Mouse (Mus musculus): ENCODE results near the gene Wnt1. TPM values are rescaled to one million over a fixed set of nuclear protein-coding genes. Genes with fewer than 3 reads are reported as not detected.

Gene Wnt1
- polyA plus RNA-seq, 1 experiment from 2014 or later = 14.0 TPM

DNA sequence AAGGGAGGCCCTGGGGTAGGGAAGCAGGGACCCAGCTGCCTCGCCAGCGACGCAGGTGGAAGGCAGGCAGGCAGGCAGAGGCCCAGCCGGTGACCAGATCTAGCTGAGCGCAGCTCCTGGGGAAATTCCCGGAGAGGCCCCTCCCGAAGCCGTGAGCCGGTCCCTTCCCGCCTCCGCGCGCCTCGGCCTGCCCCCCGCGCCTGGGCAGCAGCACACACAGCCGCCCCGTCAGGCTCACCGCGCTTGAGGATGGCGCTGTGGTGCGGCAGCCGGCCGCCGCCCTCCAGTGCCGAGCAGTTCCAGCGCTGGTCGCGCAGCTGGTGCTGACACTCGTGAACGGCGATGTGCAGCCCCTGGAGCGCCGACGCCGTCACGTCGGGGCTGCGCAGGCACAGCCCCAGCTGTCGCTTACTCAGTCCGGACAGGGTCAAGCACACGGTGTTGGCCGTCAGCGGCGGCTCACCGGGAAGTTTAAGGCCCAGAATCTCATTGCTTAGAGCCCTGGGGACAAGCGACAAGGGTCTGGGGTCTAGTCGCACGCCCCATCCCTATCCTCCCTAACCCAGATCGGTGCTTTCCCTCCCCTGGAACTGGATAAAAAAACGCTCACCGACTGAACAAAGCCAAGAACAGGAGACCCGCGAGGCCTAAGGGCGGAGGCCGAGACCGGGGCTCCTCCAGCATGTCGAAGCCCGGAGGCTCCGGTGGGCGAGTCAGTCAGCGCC lies 13.2 kb upstream of the Wnt1 start:
- peak; percentile 90 for DNase-seq (ENCODE audit: low spot score, missing footprints)
- Histone ChIP-seq H3K9ac (ENCODE audit: low read length) (peak overlapping the region; percentile 24; the same call in 1 of the 2 replicates), H3K27me3 (ENCODE audit: control insufficient read depth, insufficient read depth, low read length) (peaks cover 100% of the 10 kb centered on the region), H3K4me1 (ENCODE audit: control insufficient read depth, insufficient read depth, low read length) (peaks cover 18% of the 10 kb centered on the region), H3K9me3 (ENCODE audit: control insufficient read depth, low read length) (no peaks in the 10 kb centered on the region), H3K4me3 (ENCODE audit: low read depth, low read length) (peak overlapping the region; percentile 10), H3K4me2 (peak overlapping the region; percentile 33), H3K36me3 (ENCODE audit: control insufficient read depth, insufficient read depth, low read length) (no peaks in the 10 kb centered on the region), H3K27ac (ENCODE audit: low read depth, low read length) (no peak overlapping the region)
- ATAC-seq (ENCODE audit: low FRiP score) = peak; percentile 58
- under 1% methylated on average over 57 of the region's 62 CpGs for WGBS

DNA sequence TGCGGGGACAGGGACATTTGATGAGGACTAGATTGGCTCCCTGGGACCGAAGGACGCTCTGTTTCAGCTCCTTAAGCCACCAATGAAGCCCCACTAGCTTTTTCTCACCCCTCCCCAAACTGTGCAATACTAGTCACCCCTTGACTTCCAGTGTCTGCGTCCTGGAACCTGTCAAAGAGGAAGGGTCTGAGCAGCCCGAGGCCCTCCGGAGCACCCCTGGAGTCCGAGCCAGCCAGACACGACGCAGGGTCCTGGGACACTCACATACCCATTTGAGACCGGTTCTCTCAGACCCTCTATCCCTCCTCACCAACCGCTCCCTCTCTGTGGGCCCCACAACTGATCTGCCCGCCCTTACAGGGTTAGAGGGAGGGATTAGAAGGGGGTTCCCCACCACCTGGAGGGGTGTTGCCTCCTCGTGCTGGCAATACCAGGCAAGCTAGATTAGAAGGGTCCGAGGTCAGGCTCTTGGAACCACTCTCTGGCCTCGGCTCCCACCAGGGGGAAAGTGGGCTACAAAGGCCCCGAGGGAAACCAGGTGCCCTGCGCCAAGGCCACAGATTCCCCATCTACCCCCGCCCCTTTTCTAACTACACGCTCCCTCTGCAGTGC lies 12.5 kb upstream of the Wnt1 start:
- no peaks in the 10 kb centered on the region for H3K36me3 ChIP-seq (ENCODE audit: control insufficient read depth, insufficient read depth, low read length)
- no peaks in the 10 kb centered on the region for H3K9me3 ChIP-seq (ENCODE audit: control insufficient read depth, low read length)
- H3K4me2 ChIP-seq = no peak overlapping the region
- DNase-seq (ENCODE audit: low spot score, missing footprints) = peak; percentile 95
- H3K27ac ChIP-seq (ENCODE audit: low read depth, low read length) = no peak overlapping the region
- ATAC-seq (ENCODE audit: low FRiP score) = no peak
- H3K27me3 ChIP-seq (ENCODE audit: control insufficient read depth, insufficient read depth, low read length) = peaks cover 99% of the 10 kb centered on the region
- H3K4me1 ChIP-seq (ENCODE audit: control insufficient read depth, insufficient read depth, low read length) = peaks cover 18% of the 10 kb centered on the region
- under 1% methylated on average over 19 of the region's 19 CpGs for WGBS
- no peak overlapping the region; the same call in 1 of the 2 replicates for H3K4me3 ChIP-seq (ENCODE audit: low read depth, low read length)
- H3K9ac ChIP-seq (ENCODE audit: low read length) = no peak overlapping the region

DNA sequence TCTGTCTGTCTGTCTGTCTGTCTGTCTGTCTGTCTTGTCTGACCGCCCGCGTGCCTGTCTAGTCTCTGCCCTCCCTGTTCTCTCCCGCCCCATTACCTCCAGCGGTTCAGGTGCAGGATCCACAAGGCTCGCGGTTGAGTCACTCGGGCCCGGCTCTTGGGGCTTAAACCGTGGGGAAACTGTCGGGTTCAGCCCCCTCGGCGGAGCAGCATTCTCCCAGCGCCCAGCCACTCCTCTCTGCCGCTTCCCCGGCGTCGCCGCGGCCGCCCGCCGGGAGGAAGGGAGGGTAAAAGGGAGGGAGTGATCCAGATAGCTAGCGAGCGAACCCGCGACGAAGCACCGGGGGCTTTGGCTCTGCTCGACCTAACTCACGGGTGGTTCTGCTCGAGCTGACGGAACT lies 11.9 kb upstream of the Wnt1 start, which contains the start of gene Wnt10b:
TSS of gene Wnt10b (minus strand) at position 389 of the 400 bp plus-strand sequence.
- DNase-seq (ENCODE audit: low spot score, missing footprints) = peak; percentile 93
- WGBS = 1% methylated on average over 33 of the region's 33 CpGs
- peak within 1 kb of the TSS; percentile 5; the same call in 1 of the 2 replicates for H3K4me2 ChIP-seq
- no peak for ATAC-seq (ENCODE audit: low FRiP score)
- H3K9me3 ChIP-seq (ENCODE audit: control insufficient read depth, low read length) = no peaks in the 10 kb centered on the region
- H3K4me1 ChIP-seq (ENCODE audit: control insufficient read depth, insufficient read depth, low read length) = peaks cover 16% of the 10 kb centered on the region
- no peak within 1 kb of the TSS; the same call in none of the 2 replicates for H3K4me3 ChIP-seq (ENCODE audit: low read depth, low read length)
- no peak within 1 kb of the TSS for H3K27ac ChIP-seq (ENCODE audit: low read depth, low read length)
- H3K36me3 ChIP-seq (ENCODE audit: control insufficient read depth, insufficient read depth, low read length) = no peaks in the 10 kb centered on the region
- H3K9ac ChIP-seq (ENCODE audit: low read length) = no peak within 1 kb of the TSS
- H3K27me3 ChIP-seq (ENCODE audit: control insufficient read depth, insufficient read depth, low read length) = peaks cover 97% of the 10 kb centered on the region

DNA sequence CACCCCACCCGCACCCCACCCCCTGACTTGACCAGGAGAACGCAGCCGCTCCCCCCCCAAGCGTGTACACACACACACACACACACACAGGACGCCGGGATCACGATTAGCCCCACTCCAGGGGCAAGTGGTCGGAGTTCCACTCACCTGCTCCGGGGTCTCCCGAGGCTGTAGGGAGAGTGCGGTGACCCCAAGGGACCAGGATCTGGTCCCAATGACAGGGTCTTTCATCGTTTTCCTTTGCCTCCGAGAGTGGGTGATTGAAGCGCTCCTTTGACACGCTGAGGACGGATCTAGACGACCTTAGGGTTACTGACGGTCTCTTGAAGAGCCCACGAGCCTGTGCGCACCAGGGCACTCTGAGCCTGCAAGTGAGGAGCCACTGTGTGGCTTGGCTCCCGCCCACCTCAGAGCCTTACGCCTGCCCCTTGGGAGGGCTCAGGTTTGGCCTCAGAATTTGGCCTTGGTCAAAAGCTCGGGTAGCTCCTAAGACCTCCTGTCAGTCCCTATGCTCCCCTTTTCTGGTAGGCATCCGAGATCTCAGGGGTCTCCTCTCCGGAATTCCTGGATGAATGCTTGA lies 11.4 kb upstream of the Wnt1 start:
- Histone ChIP-seq H3K9me3 (ENCODE audit: control insufficient read depth, low read length) (no peaks in the 10 kb centered on the region), H3K27me3 (ENCODE audit: control insufficient read depth, insufficient read depth, low read length) (peaks cover 92% of the 10 kb centered on the region), H3K4me3 (ENCODE audit: low read depth, low read length) (no peak overlapping the region; the same call in 1 of the 2 replicates), H3K9ac (ENCODE audit: low read length) (no peak overlapping the region), H3K27ac (ENCODE audit: low read depth, low read length) (no peak overlapping the region), H3K4me2 (peak overlapping the region; percentile 5; the same call in 1 of the 2 replicates), H3K36me3 (ENCODE audit: control insufficient read depth, insufficient read depth, low read length) (no peaks in the 10 kb centered on the region), H3K4me1 (ENCODE audit: control insufficient read depth, insufficient read depth, low read length) (peaks cover 16% of the 10 kb centered on the region)
- DNase-seq (ENCODE audit: low spot score, missing footprints) (peak; percentile 94), ATAC-seq (ENCODE audit: low FRiP score) (no peak)
- 2% methylated on average over 24 of the region's 25 CpGs for WGBS

DNA sequence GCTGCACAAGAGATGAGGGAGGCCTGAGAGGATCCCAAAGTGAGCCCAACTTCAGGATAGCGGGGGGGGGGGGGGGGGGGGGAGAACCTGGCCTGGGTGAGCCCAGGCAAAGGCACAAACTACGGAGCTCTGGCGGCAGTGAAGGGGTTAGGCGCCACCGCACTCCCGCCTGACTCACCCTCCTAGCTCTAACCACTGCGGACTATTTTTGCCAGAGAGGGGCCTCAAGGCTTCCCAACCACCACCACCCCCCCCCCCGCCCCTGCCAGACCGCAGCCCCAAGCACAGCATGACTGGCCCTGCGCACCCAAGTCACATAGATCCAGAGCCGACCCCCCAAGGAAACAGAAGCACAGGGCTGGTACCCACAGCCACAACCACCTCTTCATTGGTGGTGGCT lies 10.9 kb upstream of the Wnt1 start:
- H3K27ac ChIP-seq (ENCODE audit: low read depth, low read length) = no peak overlapping the region
- no peak overlapping the region for H3K4me2 ChIP-seq
- ATAC-seq (ENCODE audit: low FRiP score) (no peak), DNase-seq (ENCODE audit: low spot score, missing footprints) (no peak)
- H3K4me1 ChIP-seq (ENCODE audit: control insufficient read depth, insufficient read depth, low read length) = peaks cover 16% of the 10 kb centered on the region
- whole genome bisulfite sequencing = 0% methylated on average over 9 of the region's 11 CpGs
- peaks cover 87% of the 10 kb centered on the region for H3K27me3 ChIP-seq (ENCODE audit: control insufficient read depth, insufficient read depth, low read length)
- no peaks in the 10 kb centered on the region for H3K9me3 ChIP-seq (ENCODE audit: control insufficient read depth, low read length)
- no peak overlapping the region for H3K9ac ChIP-seq (ENCODE audit: low read length)
- no peaks in the 10 kb centered on the region for H3K36me3 ChIP-seq (ENCODE audit: control insufficient read depth, insufficient read depth, low read length)
- H3K4me3 ChIP-seq (ENCODE audit: low read depth, low read length) = no peak overlapping the region

DNA sequence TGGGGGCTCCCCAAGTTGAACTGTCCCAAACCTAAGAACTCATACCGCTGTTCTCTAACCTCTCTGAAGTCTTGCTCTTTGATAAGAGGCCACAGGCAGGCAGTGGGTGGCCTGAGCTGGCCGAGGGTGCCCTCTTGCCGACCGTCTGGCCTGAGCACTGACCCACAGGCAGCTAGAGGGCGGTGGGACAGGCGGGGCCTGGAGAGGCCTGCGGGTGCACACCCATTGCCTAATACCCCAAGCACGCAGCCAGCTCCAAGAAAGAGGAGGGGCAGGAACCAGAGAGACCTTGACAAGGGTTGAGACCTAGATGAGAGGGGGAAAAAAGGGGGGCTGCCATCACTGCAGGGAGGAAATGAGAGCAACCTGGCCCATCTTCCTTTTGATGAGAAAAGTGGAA lies 9.6 kb upstream of the Wnt1 start:
- WGBS = 5% methylated on average over 8 of the region's 8 CpGs
- Histone ChIP-seq H3K27ac (ENCODE audit: low read depth, low read length) (no peak overlapping the region), H3K4me1 (ENCODE audit: control insufficient read depth, insufficient read depth, low read length) (peaks cover 16% of the 10 kb centered on the region), H3K9me3 (ENCODE audit: control insufficient read depth, low read length) (no peaks in the 10 kb centered on the region), H3K4me3 (ENCODE audit: low read depth, low read length) (no peak overlapping the region), H3K27me3 (ENCODE audit: control insufficient read depth, insufficient read depth, low read length) (peaks cover 74% of the 10 kb centered on the region), H3K4me2 (no peak overlapping the region), H3K36me3 (ENCODE audit: control insufficient read depth, insufficient read depth, low read length) (no peaks in the 10 kb centered on the region), H3K9ac (ENCODE audit: low read length) (no peak overlapping the region)
- ATAC-seq (ENCODE audit: low FRiP score) (no peak), DNase-seq (ENCODE audit: low spot score, missing footprints) (peak; percentile 84)

DNA sequence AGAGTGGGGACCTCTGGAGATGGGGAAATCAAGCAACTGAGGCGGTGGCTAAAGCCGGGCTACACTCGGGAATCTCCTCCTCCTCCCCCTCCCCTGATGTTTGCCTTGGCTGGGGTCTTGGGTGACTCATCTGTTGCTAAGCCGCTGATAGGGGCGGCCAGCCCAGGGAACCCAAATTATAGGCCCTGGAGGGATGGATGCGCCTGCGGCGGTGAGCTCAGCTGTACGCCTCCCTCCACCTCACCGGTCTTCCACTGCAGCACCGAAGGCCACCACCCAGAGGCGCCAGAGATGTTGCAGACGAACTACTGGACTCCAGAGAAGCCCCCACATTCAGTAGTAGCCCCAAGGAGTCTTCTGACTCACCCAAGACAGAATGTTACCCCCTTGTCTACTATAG lies 9.1 kb upstream of the Wnt1 start:
- Histone ChIP-seq H3K4me1 (ENCODE audit: control insufficient read depth, insufficient read depth, low read length) (peaks cover 16% of the 10 kb centered on the region), H3K36me3 (ENCODE audit: control insufficient read depth, insufficient read depth, low read length) (no peaks in the 10 kb centered on the region), H3K27ac (ENCODE audit: low read depth, low read length) (no peak overlapping the region), H3K4me3 (ENCODE audit: low read depth, low read length) (no peak overlapping the region), H3K4me2 (no peak overlapping the region), H3K9me3 (ENCODE audit: control insufficient read depth, low read length) (no peaks in the 10 kb centered on the region), H3K9ac (ENCODE audit: low read length) (no peak overlapping the region), H3K27me3 (ENCODE audit: control insufficient read depth, insufficient read depth, low read length) (peaks cover 69% of the 10 kb centered on the region)
- no peak for ATAC-seq (ENCODE audit: low FRiP score)
- 5% methylated on average over 13 of the region's 13 CpGs for WGBS
- peak; percentile 93 for DNase-seq (ENCODE audit: low spot score, missing footprints)

DNA sequence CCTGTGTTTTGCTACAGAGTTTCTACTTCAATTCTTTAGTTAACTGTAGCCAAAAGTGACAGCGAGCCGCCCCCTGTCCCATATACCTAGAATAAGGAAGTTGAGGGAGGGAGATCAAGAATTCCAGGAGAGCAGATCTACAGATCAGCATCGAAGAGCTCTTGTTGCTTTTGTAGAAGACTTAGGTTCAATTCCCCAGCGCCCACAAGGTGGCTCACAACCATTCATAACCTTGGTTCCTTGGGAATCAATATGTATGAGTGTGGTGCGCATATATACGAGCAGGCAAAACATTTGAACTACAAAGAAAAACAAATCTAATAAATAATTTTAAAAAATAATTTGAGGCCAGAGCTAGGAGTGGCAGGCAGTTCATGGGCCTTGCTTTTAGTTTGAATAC lies 8.5 kb upstream of the Wnt1 start:
- Histone ChIP-seq H3K4me2 (no peak overlapping the region), H3K27ac (ENCODE audit: low read depth, low read length) (no peak overlapping the region), H3K36me3 (ENCODE audit: control insufficient read depth, insufficient read depth, low read length) (no peaks in the 10 kb centered on the region), H3K9ac (ENCODE audit: low read length) (no peak overlapping the region), H3K4me1 (ENCODE audit: control insufficient read depth, insufficient read depth, low read length) (peaks cover 15% of the 10 kb centered on the region), H3K9me3 (ENCODE audit: control insufficient read depth, low read length) (no peaks in the 10 kb centered on the region), H3K27me3 (ENCODE audit: control insufficient read depth, insufficient read depth, low read length) (peaks cover 63% of the 10 kb centered on the region), H3K4me3 (ENCODE audit: low read depth, low read length) (no peak overlapping the region)
- DNase-seq (ENCODE audit: low spot score, missing footprints) (peak; percentile 84), ATAC-seq (ENCODE audit: low FRiP score) (no peak)
- 35% methylated on average over 6 of the region's 6 CpGs for WGBS

DNA sequence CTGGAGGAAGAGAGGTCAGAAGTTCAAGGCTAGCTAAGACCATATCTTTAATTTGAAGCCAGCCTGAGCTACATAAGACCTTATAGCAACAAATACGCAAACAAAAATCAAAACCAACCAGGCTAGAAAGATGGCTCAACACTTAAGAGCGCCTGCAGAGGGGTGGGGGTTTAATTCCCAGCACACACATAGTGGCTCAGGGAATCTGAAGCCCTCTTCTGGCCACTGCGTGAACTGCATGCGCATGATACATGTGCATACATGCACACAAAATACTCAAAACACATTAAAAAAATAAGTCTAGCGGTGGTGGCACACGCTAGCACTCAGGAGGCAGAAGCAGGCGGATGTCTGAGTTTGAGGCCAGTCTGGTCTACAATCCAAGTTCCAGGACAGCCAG lies 3.9 kb upstream of the Wnt1 start:
- 40% methylated on average over 7 of the region's 7 CpGs for WGBS
- no peak for ATAC-seq (ENCODE audit: low FRiP score)

More for the DNA sequence above, 3.9 kb upstream of the Wnt1 start:
- H3K27me3 ChIP-seq (ENCODE audit: control insufficient read depth, insufficient read depth, low read length) = peaks cover 54% of the 10 kb centered on the region
- no peak for DNase-seq (ENCODE audit: low spot score, missing footprints)
- no peak overlapping the region for H3K9ac ChIP-seq (ENCODE audit: low read length)
- H3K4me2 ChIP-seq = no peak overlapping the region
- H3K27ac ChIP-seq (ENCODE audit: low read depth, low read length) = no peak overlapping the region
- no peak overlapping the region for H3K4me3 ChIP-seq (ENCODE audit: low read depth, low read length)
- no peaks in the 10 kb centered on the region for H3K9me3 ChIP-seq (ENCODE audit: control insufficient read depth, low read length)
- peaks cover 5% of the 10 kb centered on the region for H3K4me1 ChIP-seq (ENCODE audit: control insufficient read depth, insufficient read depth, low read length)
- no peaks in the 10 kb centered on the region for H3K36me3 ChIP-seq (ENCODE audit: control insufficient read depth, insufficient read depth, low read length)

All from midbrain, embryonic 11.5 days (tissue).